Mouse (Mus musculus): ENCODE measurements around the gene Tnfsf12.

- TF ChIP-seq CTCF (IDR thresholded peaks at IDR 0.05; ENCODE audit: borderline replicate concordance, insufficient read depth, low read depth, low read length) (no peak), POLR2A (IDR thresholded peaks at IDR 0.05; ENCODE audit: borderline replicate concordance, insufficient read depth, low read length) (no peak)
These were observed 38.2 kb downstream of the Tnfsf12 start for GRCm38 (mm10) chr11:69657462-69657881.
